Mouse (Mus musculus) adrenal gland, postnatal 10 days (tissue): ENCODE data around the gene Stag3. TPM values are rescaled to one million over a fixed set of nuclear protein-coding genes. Genes with fewer than 3 reads are reported as not detected.
A peak's percentile ranks its signal among the peaks of the same experiment; 100 is the strongest.

Experiments used
- DNase-seq: peaks from one replicate; pipeline ENCODE4 v3.0.0; 2021; ENCODE audit warnings: mixed read lengths
- long read RNA-seq, 2 experiments: library from polyadenylated mRNA; stranded (forward); transcript quantifications; one replicate each; pipeline ENCODE4 v2.0.0; 2021
- total RNA-seq, 2 experiments: library from RNA; stranded (reverse); gene quantifications; 2 replicates each; pipeline ENCODE4 v1.2.3; 2021

Gene Stag3
- total RNA-seq, result under 1 TPM; 0.30 to 0.39 TPM
- long read RNA-seq, experiment 1, result 0 reads
- long read RNA-seq, experiment 2, result 0 reads

DNA sequence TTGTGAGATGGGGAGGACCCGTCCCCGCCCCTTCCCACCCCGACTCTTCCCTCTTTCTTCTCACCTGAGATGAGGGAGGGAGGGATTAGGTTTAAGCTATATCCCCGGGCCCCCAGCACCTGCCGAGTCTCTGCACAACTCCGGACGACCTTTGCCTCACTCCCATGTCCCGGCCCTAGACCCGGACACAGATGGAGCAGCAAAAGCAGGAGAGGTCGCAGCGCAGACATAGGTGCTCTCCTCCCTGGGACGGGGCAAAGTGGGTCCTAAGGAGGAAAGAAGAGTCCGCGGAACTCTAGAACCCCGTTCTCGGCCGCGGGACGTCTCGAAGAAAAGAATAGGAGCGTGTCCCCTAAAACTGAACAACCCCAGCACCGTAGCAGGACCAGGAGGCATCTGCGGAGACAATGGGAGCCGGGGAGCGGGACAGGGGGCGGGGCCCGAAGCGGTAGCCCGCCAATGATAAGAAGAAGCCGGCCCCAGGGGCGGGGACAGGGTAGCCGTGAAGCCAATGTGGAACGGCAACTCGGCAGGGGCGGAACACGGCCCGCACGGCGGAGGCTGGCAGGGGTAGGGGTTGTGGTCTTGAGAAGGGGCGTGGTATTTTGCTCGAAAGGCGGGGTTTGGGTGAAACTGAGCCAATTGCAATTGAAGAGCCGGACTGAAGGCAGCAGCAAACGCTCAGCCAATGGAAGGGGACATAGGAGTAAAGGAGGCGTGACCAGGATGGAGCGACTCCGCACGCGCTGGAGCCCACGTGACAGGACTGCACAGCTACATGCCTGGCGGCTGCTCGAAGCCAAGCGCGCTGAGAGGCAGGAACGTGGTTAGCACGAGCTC lies at the start of gene Stag3, which contains the start of the genes Gm43720 and Gpc2:
Gene Stag3, plus strand, starts transcription at position 656 of the 840 bp plus-strand sequence.
Gene Gm43720, minus strand, starts transcription at position 374 of the 840 bp plus-strand sequence.
Gene Gpc2, minus strand, starts transcription at position 421 of the 840 bp plus-strand sequence.
- peak; percentile 88 for DNase-seq

DNA sequence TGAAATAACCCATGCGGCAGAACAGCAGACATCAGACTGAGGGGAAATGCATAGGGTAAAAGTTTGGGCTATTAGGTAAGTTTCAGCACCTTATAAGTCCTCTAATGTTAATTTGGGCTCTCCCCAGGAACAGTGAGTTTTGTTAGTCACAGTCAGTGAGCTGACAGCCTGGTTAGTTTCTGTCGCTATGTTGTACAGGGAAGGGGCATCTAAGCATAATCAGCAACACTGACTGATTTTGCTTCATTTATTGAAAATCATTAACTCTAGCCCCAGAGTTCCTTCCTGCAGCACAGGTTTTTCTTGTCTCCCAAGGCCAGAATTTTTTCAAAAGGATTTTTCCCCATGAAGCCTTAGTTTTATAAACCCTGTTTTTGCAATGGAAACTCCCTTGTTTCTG lies 46.3 kb upstream of the Stag3 start:
- DNase-seq, result no peak

- DNase-seq, result no peak
Measured at GRCm38 (mm10) chr5:138234224-138234623, 45.8 kb upstream of the Stag3 start.

- DNase-seq, result peak; percentile 57
Measured at GRCm38 (mm10) chr5:138241511-138241910, 38.5 kb upstream of the Stag3 start.

GRCm38 (mm10) chr5:138251144-138251543 lies 28.9 kb upstream of the Stag3 start:
- DNase-seq, result no peak

- DNase-seq, result no peak
Measured at GRCm38 (mm10) chr5:138253061-138253460, 27.0 kb upstream of the Stag3 start.

- peak; percentile 94 for DNase-seq
Measured at GRCm38 (mm10) chr5:138255353-138256093, 24.5 kb upstream of the Stag3 start, which contains the start of gene Lamtor4. Lamtor4 (plus strand) TSS chr5:138255482.

DNA sequence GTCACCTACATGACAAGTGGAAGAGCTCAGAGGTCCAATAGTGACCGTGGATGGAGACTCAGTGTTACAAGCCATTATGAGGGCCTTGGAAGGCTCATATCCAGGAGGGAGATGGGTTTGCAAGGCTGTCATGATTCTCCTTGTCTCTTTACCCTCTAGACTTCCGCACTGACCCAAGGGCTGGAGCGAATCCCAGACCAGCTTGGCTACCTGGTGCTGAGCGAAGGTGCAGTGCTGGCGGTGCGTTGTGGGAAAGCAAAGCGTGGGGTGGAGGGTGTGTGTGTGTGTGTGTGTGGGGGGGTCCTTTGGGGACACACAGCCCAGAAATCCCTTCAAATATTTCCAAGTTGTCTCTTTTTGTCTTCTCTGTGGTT lies 24.0 kb upstream of the Stag3 start:
- no peak for DNase-seq

DNA sequence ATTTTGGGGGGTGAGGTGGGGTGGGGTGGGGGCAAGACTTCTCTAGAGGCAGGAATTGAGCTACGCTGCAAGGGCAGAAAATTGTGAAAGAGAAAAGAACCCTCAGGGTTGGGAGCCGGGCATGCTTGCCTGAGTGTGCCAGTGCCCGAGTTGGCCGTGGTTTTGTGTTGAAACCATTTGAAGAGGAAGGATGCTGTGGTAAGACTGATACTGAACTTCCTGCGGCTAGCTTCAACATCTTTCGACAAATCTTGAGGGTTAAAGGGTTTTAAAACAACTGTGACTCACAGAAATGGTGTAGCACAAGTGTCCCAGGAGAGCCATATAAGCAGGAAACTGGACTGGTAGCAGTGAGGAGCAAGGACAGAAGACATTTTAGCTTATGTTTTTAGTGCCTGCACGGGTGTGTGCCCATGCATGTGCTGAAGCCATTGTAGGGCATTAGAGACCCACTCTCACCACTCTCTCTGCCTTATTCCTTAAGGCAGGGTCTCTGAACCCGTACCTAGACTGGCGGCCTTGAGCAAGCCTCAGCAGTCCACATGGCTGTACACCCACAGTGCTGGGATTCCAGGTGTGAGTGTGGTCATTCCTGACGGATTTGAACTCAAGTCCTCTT lies 23.0 kb upstream of the Stag3 start:
- no peak for DNase-seq

- DNase-seq, result no peak
Measured at GRCm38 (mm10) chr5:138257585-138257978, 22.5 kb upstream of the Stag3 start.

DNA sequence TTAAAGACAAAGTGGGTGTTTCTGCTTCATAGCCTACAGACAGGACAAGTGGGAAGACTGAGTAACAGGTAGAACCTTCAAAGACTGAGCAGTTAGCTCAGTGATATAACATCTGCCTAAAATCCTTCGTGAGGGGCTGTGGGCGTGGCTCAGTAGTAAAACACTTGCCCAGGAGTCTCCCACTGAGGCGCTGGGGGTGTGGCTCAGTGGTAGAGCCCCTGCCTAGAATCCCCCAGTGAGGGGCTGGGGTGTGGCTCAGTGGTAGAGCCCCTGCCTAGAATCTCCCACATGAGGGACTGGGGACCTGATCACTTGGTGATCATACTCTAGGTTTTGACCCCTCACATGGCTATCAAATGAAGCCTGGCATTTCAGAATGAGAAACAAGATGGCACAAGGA lies 22.0 kb upstream of the Stag3 start:
- no peak for DNase-seq

DNA sequence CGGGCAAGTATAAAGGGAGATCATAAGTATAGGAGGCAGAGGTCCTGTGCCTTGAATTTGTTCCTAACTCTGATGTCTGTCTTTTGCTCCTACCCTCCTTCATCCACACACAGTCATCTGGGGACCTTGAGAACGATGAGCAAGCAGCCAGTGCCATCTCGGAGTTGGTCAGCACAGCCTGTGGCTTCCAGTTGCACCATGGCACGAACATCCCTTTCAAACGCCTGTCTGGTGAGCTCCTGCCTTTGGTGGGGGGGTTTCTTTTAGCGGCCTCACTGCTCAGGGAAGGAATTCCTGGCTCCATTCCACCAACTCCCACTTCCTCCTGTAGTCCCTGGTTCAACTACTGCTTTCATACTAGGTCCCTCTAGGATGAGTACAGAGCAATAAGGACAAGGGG lies 21.5 kb upstream of the Stag3 start:
- peak; percentile 36 for DNase-seq

DNA sequence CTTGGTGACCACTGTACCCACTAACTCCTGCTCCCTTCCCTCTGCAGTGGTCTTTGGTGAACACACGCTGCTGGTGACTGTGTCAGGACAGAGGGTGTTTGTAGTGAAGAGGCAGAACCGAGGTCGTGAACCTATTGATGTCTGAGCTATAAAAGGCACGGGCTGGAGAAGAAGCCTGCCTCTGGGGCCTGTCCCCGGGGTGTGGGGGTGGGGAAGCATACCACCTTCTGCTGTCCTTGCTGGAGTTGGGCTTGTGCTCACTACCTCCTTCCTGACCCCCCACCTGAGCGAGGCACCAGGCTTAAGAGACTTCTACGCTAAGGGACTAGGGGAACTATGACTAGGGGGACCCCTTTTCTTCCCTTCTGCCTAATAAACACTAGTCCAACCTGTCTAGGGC lies 21.0 kb upstream of the Stag3 start:
- DNase-seq, result no peak

DNA sequence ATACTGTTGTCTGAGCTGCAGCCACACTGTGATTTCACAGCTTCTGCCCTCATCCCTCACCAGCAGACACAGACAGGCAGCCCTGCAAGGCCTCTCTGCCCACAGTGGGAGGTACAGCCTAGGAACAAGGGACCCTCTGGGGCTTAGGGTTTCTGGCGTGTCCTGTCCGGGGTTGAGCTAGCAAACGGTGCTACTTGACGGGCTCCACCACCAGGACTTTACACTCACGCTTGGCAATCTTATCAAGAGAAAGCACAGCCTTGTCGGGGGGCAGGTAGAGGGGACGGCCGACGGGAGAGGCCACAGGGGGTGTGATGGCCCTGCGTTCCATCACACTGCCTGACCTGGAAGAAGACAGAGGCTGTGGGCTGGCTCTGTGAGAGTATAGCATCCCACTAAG lies 20.0 kb upstream of the Stag3 start:
- no peak for DNase-seq

- no peak for DNase-seq
Measured at GRCm38 (mm10) chr5:138260834-138261233, 19.2 kb upstream of the Stag3 start.

DNA sequence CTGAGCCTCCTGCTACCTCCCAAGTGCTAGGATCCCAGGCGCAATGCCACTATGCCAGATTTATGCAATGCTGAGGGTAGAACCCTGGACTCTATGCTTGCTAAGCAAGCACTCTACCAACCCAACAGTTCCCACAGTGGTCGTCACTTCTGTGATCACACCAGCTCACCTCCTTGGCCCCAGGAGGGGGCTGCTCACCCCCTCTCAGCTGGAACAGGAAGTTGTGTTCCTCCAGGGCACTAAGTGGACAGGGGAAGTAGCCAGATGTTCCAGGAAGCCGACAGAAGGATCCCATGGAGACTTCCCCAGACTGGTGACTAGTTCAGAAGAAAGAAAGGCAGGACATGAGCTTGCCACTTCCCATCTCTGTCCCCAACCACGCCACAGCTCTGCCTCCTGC lies 18.0 kb upstream of the Stag3 start:
- no peak for DNase-seq

DNA sequence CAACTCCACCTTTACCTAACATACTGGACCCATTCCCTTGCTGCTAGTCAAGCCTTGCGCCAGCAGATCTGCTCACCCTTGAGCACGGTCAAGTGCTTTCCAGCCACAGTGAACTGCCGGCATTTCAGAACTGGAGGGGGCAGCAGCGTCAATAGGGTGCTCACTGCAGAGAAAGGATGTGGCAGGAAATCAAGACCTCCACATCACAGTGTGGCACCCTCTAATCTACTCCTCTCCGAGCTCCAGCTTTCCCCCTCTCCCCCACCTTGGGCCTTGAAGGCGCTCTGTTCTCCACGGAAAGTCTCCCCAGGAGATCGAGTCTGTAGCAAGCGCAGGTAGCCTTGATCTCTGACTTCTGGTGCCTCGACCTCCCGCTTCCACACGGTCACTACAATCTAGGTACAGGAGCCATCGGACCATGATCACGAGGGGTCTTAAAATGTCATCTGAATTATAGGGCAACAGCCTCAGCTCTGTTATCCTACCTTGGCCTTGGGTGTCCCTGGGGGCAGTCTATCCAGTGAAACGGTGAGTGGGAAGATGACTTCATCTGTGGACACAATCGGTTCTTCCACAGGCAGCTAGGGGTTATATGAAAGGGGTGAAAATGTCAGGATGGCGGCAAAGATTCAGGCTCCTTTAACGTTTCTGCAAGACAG lies 17.3 kb upstream of the Stag3 start:
- DNase-seq, result no peak

DNA sequence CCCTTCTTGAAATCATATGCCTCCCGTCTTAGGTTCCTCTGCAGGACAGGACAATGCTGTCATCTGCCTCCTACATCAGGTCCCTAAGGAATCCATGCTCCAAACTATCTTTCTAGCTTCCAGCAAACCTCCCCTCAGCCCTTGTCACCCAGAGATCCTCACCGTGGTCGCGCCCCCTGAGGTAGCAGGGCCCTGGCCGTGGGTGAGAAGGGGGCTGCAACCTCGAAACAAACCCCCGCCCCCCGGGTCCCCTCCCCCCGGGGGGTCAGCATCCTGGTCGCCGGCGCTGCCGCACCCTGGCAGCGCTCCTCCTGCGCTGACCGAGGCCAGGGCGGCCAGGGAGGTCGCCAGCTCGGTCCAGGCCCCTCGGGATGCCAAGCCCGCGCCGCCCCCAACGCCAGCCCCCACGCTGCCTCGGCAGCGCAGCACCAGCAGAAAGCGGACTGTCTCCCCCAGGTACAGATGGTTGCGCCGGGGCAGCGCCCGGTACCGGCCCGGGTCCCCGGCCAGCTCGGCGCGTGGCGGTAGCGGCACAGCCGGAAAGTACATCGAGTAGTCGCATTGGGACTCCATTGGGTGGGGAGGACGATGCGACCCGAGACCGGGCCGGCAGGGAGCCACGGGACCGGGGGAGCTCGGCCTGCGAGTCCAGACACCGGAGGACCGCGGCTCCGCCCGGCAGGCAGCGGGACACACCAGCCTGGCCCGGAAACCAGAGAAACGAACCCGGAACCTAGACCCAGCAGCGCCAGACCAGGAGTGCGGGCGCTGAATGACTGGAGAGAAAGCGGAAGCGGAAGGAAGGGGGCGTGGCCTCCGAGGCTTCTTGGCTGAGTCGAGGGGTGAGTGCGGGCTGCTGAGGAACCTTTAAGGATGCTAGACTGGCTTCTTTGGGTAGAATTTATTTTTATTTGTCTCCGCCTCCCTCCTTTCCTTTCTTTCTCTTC lies 16.5 kb upstream of the Stag3 start, which contains the start of gene BC037034:
Gene BC037034, minus strand, starts transcription at position 774 of the 947 bp plus-strand sequence.
- peak; percentile 95 for DNase-seq

DNA sequence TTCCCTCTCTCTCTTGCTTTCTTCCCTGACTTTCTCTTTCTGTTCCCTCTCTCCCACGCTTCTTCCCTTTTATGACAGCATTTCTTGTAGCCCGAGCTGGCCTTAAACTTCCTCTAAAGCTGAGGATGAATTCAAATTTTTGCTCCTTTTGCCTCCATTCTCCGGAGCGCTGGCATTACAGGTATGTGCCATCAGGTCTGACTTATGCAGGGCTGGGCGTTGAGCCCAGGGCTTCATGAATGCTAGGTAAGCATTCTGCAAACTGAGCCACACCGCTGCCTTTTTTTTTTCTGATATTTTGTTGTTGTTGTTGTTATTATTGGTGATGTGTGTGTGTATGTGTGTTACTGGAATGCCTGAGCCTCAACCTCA lies 15.8 kb upstream of the Stag3 start:
- DNase-seq, result no peak

DNA sequence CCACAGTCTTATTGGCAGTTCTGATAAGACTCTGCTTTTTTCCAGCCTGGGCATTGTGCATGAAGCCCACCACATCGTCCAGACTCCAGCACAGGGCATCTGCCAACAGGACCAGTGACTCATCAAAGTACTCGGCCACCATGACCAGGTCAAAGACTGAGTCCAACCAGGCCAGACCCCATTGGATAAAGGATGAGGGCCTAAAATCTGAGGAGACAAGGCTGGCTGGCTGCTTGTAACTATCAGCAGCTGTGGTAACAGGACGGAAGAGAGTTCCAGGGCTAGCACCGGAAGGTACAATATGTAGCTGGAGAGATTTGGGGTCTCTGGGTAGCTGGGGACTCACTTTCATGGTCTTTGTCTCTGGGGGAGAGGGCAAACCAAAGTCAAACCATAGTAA lies 14.3 kb upstream of the Stag3 start:
- DNase-seq, result no peak

DNA sequence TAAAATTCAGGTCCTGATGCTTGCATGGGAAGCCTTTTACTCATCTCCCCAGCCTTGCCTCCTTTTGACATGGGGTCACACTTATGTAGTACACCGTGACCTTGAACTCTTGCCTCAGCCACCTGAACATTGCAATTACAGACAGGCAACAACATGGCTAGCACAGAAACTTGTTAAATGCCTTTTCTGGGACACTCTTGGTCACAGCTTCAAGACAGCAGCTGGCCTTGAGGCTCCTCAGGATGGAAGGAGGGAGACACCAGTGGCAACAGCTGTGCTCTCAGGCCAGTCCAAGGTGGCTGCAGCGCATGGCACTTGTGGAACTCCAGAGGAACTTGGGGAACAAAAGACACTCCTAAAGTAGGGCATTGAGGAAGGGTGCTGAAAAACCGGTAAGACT lies 12.9 kb upstream of the Stag3 start:
- no peak for DNase-seq
